Comparison of ENCODE assay signal across 8 mouse cellular contexts in the genomic region with DNA sequence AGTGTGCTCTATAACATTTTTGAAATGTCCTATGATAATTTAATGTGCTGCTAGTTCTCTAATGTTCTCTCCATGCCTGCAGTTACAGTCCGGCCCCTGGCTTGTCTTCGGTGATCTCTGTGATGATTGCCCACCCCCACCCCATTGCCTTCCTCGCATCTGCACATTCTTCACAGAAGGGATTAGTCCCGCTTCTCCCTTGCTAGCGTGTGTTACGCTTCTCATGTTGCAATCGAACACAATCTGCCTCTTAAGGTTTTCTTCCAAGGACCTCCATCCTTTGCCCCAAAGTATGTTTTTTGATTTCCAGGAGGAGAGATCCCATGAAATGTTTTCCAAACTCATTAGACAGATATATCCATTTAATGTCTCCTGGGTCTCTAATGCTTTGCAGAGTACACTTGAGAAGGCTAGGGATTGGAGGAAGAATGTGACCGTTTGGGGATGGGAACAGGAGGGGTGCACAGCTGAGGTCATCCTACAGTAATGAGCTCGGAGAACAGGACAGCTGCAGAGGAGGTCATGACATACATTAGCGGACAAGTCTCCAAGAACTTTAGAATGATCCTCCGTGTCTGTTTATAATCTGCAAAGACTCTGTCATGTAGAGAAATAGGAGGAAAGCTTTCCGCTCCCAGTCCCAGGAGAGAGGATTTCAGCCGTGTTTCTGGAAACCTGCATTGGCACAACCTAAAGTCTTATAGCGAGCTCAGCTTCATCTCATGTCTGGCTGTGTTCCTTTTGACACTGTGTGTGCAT.
DNase-seq lines count a peak whose midpoint lies in the region; ATAC-seq lines count a peak whose summit lies in the region.
"Had no signal": no experiment of that assay in that cellular context is flagged by ENCODE, and none has a peak within 500 bp of the region (broad histone marks: within the 10 kb centered on the region; RNA-seq: fewer than 3 reads in every experiment).

No protein-coding gene starts in this region.

- no peaks in the 10 kb centered on the region for H3K27me3 ChIP-seq in lung, embryonic 16.5 days (ENCODE audit: control insufficient read depth, insufficient read depth, low read depth, low read length)
- H3K27me3 ChIP-seq in forebrain, embryonic 15.5 days: no peaks in the 10 kb centered on the region
- no peaks in the 10 kb centered on the region for H3K27me3 ChIP-seq in liver, embryonic 13.5 days
- H3K27me3 ChIP-seq: liver, embryonic 15.5 days had no signal

- no peaks in the 10 kb centered on the region for H3K9me3 ChIP-seq in lung, embryonic 16.5 days (ENCODE audit: control insufficient read depth, low read length)
- no peaks in the 10 kb centered on the region for H3K9me3 ChIP-seq in forebrain, embryonic 15.5 days
- H3K9me3 ChIP-seq in liver, embryonic 13.5 days (replicated peaks): peaks cover 7% of the 10 kb centered on the region

- no peak for DNase-seq in lung, postnatal 14 days
- no peak for DNase-seq in liver, embryonic 13.5 days
- no peak for DNase-seq in spleen, adult 18-20 months
- DNase-seq in thymus, postnatal 0 days (ENCODE audit: low spot score): no peak

- no peaks in the 10 kb centered on the region for H3K36me3 ChIP-seq in lung, embryonic 16.5 days (ENCODE audit: control insufficient read depth, insufficient read depth, low read length)
- H3K36me3 ChIP-seq in forebrain, embryonic 15.5 days: no peaks in the 10 kb centered on the region
- no peaks in the 10 kb centered on the region for H3K36me3 ChIP-seq in liver, embryonic 13.5 days
- H3K36me3 ChIP-seq: liver, embryonic 15.5 days had no signal

- no peaks in the 10 kb centered on the region; the same call in 1 of the 2 replicates for H3K4me1 ChIP-seq in lung, embryonic 16.5 days (replicated peaks; ENCODE audit: control insufficient read depth, insufficient read depth, low read length)
- peaks cover 17% of the 10 kb centered on the region for H3K4me1 ChIP-seq in forebrain, embryonic 15.5 days
- no peaks in the 10 kb centered on the region for H3K4me1 ChIP-seq in liver, embryonic 13.5 days (replicated peaks)
- H3K4me1 ChIP-seq: liver, embryonic 15.5 days had no signal

- no peak overlapping the region for H3K27ac ChIP-seq in lung, embryonic 16.5 days (ENCODE audit: low read length)
- no peak overlapping the region for H3K27ac ChIP-seq in forebrain, embryonic 15.5 days (replicated peaks)
- H3K27ac ChIP-seq in liver, embryonic 13.5 days: 0 out of 2 replicates have a peak overlapping the region, but pooled peaks have one; percentile 18
- H3K27ac ChIP-seq: liver, embryonic 15.5 days had no signal

- H3K4me2 ChIP-seq in lung, embryonic 16.5 days (ENCODE audit: low read depth, low read length): peak overlapping the region; percentile 17; the same call in 1 of the 2 replicates
- no peak overlapping the region for H3K4me2 ChIP-seq in forebrain, embryonic 15.5 days (replicated peaks)
- H3K4me2 ChIP-seq in liver, embryonic 13.5 days: no peak overlapping the region
- H3K4me2 ChIP-seq: liver, embryonic 15.5 days had no signal

- H3K9ac ChIP-seq in lung, embryonic 16.5 days (ENCODE audit: low read length): no peak overlapping the region
- H3K9ac ChIP-seq in forebrain, embryonic 15.5 days (replicated peaks): no peak overlapping the region
- no peak overlapping the region for H3K9ac ChIP-seq in liver, embryonic 13.5 days
- H3K9ac ChIP-seq: liver, embryonic 15.5 days had no signal

- H3K4me3 ChIP-seq in lung, embryonic 16.5 days (ENCODE audit: low read length): no peak overlapping the region
- H3K4me3 ChIP-seq in forebrain, embryonic 15.5 days: no peak overlapping the region
- H3K4me3 ChIP-seq in liver, embryonic 13.5 days (replicated peaks): no peak overlapping the region
- H3K4me3 ChIP-seq: liver, embryonic 15.5 days had no signal

- 41% methylated on average over 14 of the region's 14 CpGs for WGBS in lung, embryonic 16.5 days
- WGBS in forebrain, embryonic 15.5 days: 40% methylated on average over 14 of the region's 14 CpGs
- 75% methylated on average over 14 of the region's 14 CpGs for WGBS in liver, embryonic 13.5 days (ENCODE audit: insufficient replicate concordance)

- ATAC-seq in lung, embryonic 16.5 days (ENCODE audit: low read depth): peak; percentile 56
- ATAC-seq in forebrain, embryonic 15.5 days (replicated peaks): peak; percentile 61
- no peak for ATAC-seq in liver, embryonic 13.5 days (ENCODE audit: low read depth)
- ATAC-seq in megakaryocyte, adult 5-6 weeks (ENCODE audit: poor library complexity, severe bottlenecking): no peak

Comparison
In these comparisons a context has a peak if more than half of its experiments do, and no peak if none do; other contexts are left out.
1. ATAC-seq: peak in lung, embryonic 16.5 days (single experiment) and forebrain, embryonic 15.5 days (single experiment); none in liver, embryonic 13.5 days (single experiment) and megakaryocyte, adult 5-6 weeks (single experiment).